Mouse (Mus musculus) bone marrow macrophage, adult 2 months (primary cell): ENCODE data around the gene Il23r.

Source experiments
- CTCF ChIP-seq: IDR thresholded peaks from 2 replicates; pipeline ENCODE4 v1.5.1; 2012; ENCODE audit warnings: low read depth, mild to moderate bottlenecking, low read length, moderate library complexity
- POLR2A ChIP-seq: IDR thresholded peaks from 2 replicates; pipeline ENCODE4 v1.6.1; 2012; ENCODE audit warnings: mild to moderate bottlenecking, low read depth, low read length, borderline replicate concordance

DNA sequence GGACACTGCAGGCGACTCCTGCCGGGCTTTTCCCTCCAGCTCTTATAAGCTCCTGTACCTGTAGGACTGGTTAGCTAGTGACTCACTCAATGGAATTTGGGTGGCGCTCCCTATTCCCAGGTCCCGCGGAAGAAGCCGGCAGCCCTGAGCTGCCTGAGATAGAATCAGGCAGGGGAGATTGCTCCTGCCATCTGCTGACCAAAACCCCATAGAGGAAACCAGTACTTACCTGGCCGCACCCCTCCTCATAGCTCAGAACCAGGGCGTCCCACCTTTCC, 44.1 kb upstream of the Il23r start, which contains the start of gene Tacstd2:
- TF ChIP-seq CTCF (no peak), POLR2A (no peak)
